Mouse (Mus musculus) thymus, adult 2 months (tissue): ENCODE data around the gene Rdh13. TPM values are rescaled to one million over a fixed set of nuclear protein-coding genes. Genes with fewer than 3 reads are reported as not detected.

Source experiments
- DNase-seq: peaks from one replicate; pipeline ENCODE4 v3.0.0; 2021
- H3K27ac ChIP-seq: fragments of 200-500 bp; 2 replicates; pipeline ENCODE4 v1.5.1; 2012; ENCODE audit warnings: low read length, control low read depth; ENCODE audit not compliant: control insufficient read depth, insufficient read depth
- H3K27me3 ChIP-seq: fragments of 200-500 bp; 2 replicates; pipeline ENCODE4 v1.6.1; 2012; ENCODE audit warnings: mild to moderate bottlenecking, low read length, moderate library complexity, mixed read lengths; ENCODE audit not compliant: control insufficient read depth, insufficient read depth
- H3K36me3 ChIP-seq: fragments of 200-500 bp; 2 replicates; pipeline ENCODE4 v1.6.1; 2012; ENCODE audit warnings: mild to moderate bottlenecking, low read length, moderate library complexity; ENCODE audit not compliant: control insufficient read depth, insufficient read depth
- H3K4me1 ChIP-seq: fragments of 200-500 bp; replicated peaks from 2 replicates; pipeline ENCODE4 v1.6.1; 2012; ENCODE audit warnings: low read length; ENCODE audit not compliant: control insufficient read depth, insufficient read depth
- H3K4me3 ChIP-seq: fragments of 200-500 bp; 2 replicates; pipeline ENCODE4 v1.5.1; 2012; ENCODE audit warnings: mild to moderate bottlenecking, low read length, control low read depth, moderate library complexity; ENCODE audit not compliant: control insufficient read depth, insufficient read depth
- CTCF ChIP-seq: fragments of 200-500 bp; IDR thresholded peaks from 2 replicates; pipeline ENCODE4 v1.5.1; 2012; ENCODE audit warnings: mild to moderate bottlenecking, control low read depth, low read length, moderate library complexity, borderline replicate concordance; ENCODE audit not compliant: control insufficient read depth, poor library complexity, insufficient read depth; ENCODE audit errors: extremely low read depth
- POLR2A ChIP-seq: fragments of 200-500 bp; IDR thresholded peaks from 2 replicates; pipeline ENCODE4 v1.6.1; 2012; ENCODE audit warnings: mild to moderate bottlenecking, low read length, control low read depth, moderate library complexity; ENCODE audit not compliant: control insufficient read depth, poor library complexity, insufficient read depth; ENCODE audit errors: extremely low read depth
- WGBS: fragments of 180-500 bp; shearing (Covaris S2); methylation state at CpG from one replicate; pipeline ENCODE4 v1.1.7; 2018; 5-methylcytosine and 5-hydroxymethylcytosine counted together
- polyA plus RNA-seq: library from polyadenylated mRNA; depleted of rRNA; stranded (reverse); fragments of >200 nt; gene quantifications from 2 replicates; pipeline ENCODE4 v1.2.3, GENCODE M21; 2012; rRNA removed

The Rdh13 gene
- polyA plus RNA-seq, result 9.1 and 10.8 TPM in 2 replicates

GRCm38 (mm10) chr7:4445216-4445791, at the start of gene Rdh13:
Rdh13 (minus strand) TSS chr7:4445649.
- H3K36me3 ChIP-seq, result no peaks in the 10 kb centered on the region
- H3K27ac ChIP-seq, result no peak within 1 kb of the TSS
- H3K27me3 ChIP-seq, result no peaks in the 10 kb centered on the region
- TF ChIP-seq POLR2A, result no peak
- TF ChIP-seq CTCF, result peak; percentile 46; the same call in 1 of the 2 replicates
- H3K4me1 ChIP-seq, result peaks cover 3% of the 10 kb centered on the region; the same call in 1 of the 2 replicates
- under 1% methylated on average over 35 of the region's 35 CpGs for WGBS
- peak; percentile 81 for DNase-seq
- H3K4me3 ChIP-seq, result peak within 1 kb of the TSS; percentile 65

- Histone ChIP-seq H3K27ac (no peak overlapping the region), H3K36me3 (peaks cover 23% of the 10 kb centered on the region), H3K4me3 (no peak overlapping the region), H3K27me3 (no peaks in the 10 kb centered on the region), H3K4me1 (peaks cover 19% of the 10 kb centered on the region)
- no peak for DNase-seq
- TF ChIP-seq POLR2A (no peak), CTCF (no peak)
- 91% methylated on average over 1 of the region's 1 CpGs for WGBS
Observed at GRCm38 (mm10) chr7:4493991-4494390, 48.5 kb upstream of the Rdh13 start.

- peak; percentile 23 for DNase-seq
- Histone ChIP-seq H3K27ac (no peak overlapping the region), H3K36me3 (peaks cover 23% of the 10 kb centered on the region), H3K4me1 (peaks cover 12% of the 10 kb centered on the region), H3K27me3 (no peaks in the 10 kb centered on the region), H3K4me3 (no peak overlapping the region)
- 47% methylated on average over 13 of the region's 13 CpGs for WGBS
- TF ChIP-seq POLR2A, result no peak
- TF ChIP-seq CTCF, result no peak
Observed at GRCm38 (mm10) chr7:4492284-4493224, 47.1 kb upstream of the Rdh13 start.

- H3K36me3 ChIP-seq, result peaks cover 15% of the 10 kb centered on the region; the same call in 1 of the 2 replicates
- H3K27me3 ChIP-seq, result no peaks in the 10 kb centered on the region
- 75% methylated on average over 6 of the region's 6 CpGs for WGBS
- no peak overlapping the region for H3K27ac ChIP-seq
- H3K4me1 ChIP-seq, result peaks cover 12% of the 10 kb centered on the region
- no peak overlapping the region for H3K4me3 ChIP-seq
- no peak for DNase-seq
- TF ChIP-seq POLR2A (no peak), CTCF (no peak)
Observed at GRCm38 (mm10) chr7:4491308-4491707, 45.9 kb upstream of the Rdh13 start.

GRCm38 (mm10) chr7:4482281-4482680, 36.8 kb upstream of the Rdh13 start:
- Histone ChIP-seq H3K4me1 (peaks cover 3% of the 10 kb centered on the region), H3K36me3 (peaks cover 25% of the 10 kb centered on the region), H3K27ac (no peak overlapping the region), H3K4me3 (no peak overlapping the region), H3K27me3 (no peaks in the 10 kb centered on the region; the same call in 1 of the 2 replicates)
- WGBS, result 94% methylated on average over 12 of the region's 12 CpGs
- TF ChIP-seq CTCF, result no peak
- TF ChIP-seq POLR2A, result no peak
- no peak for DNase-seq

- Histone ChIP-seq H3K27ac (no peak overlapping the region), H3K4me1 (peaks cover 3% of the 10 kb centered on the region), H3K27me3 (no peaks in the 10 kb centered on the region; the same call in 1 of the 2 replicates), H3K4me3 (no peak overlapping the region), H3K36me3 (peaks cover 25% of the 10 kb centered on the region)
- TF ChIP-seq POLR2A (no peak), CTCF (no peak)
- WGBS, result 52% methylated on average over 6 of the region's 6 CpGs
- peak; percentile 39 for DNase-seq
Observed at GRCm38 (mm10) chr7:4479674-4480073, 34.2 kb upstream of the Rdh13 start.
